In genomic region chr14:55540067-55540786, GRCm38 (mm10) we compare ENCODE assay signal across 8 mouse cellular contexts. TPM values are rescaled to one million over a fixed set of nuclear protein-coding genes. Genes with fewer than 3 reads are reported as not detected.
DNase-seq lines count a peak whose midpoint lies in the region; ATAC-seq and TF ChIP-seq lines count a peak whose summit lies in the region.

TSS of gene Pck2 (plus strand) at chr14:55540266.

- peak within 1 kb of the TSS; percentile 78 for H3K4me3 ChIP-seq in G1E (ENCODE audit: low read depth, low read length)
- peak within 1 kb of the TSS; percentile 49 for H3K4me3 ChIP-seq in forebrain, embryonic 14.5 days (ENCODE audit: low read depth, low read length)
- H3K4me3 ChIP-seq in lung, adult 2 months (replicated peaks; ENCODE audit: extremely low read depth, low read depth, low read length): peak within 1 kb of the TSS; percentile 96
- H3K4me3 ChIP-seq in neural tube, embryonic 15.5 days (replicated peaks): peak within 1 kb of the TSS; percentile 59

- peaks cover 39% of the 10 kb centered on the region for H3K4me1 ChIP-seq in G1E (ENCODE audit: insufficient read depth, low read depth, low read length)
- H3K4me1 ChIP-seq in forebrain, embryonic 14.5 days (ENCODE audit: control insufficient read depth, insufficient read depth, low read length): peaks cover 23% of the 10 kb centered on the region
- H3K4me1 ChIP-seq in lung, adult 2 months (ENCODE audit: control insufficient read depth, insufficient read depth, low read length): 0 out of 2 replicates have a peak, but pooled peaks cover 3% of the 10 kb centered on the region
- H3K4me1 ChIP-seq in neural tube, embryonic 15.5 days: peaks cover 32% of the 10 kb centered on the region

- TF ChIP-seq CTCF in G1E (IDR thresholded peaks at IDR 0.05; ENCODE audit: low read depth, low read length): no peak
- no peak for TF ChIP-seq CTCF in lung, adult 2 months (IDR thresholded peaks at IDR 0.05; ENCODE audit: insufficient read depth, low read length)

- peak; percentile 93 for ATAC-seq in G1E (ENCODE audit: extremely low read depth, insufficient number of reproducible peaks, low FRiP score, poor library complexity, severe bottlenecking)
- ATAC-seq in cerebellum, adult (ENCODE audit: insufficient number of reproducible peaks, low FRiP score, low TSS enrichment): peak; percentile 93
- peak; percentile 79 for ATAC-seq in forebrain, embryonic 14.5 days
- peak; percentile 86 for ATAC-seq in neural tube, embryonic 15.5 days (ENCODE audit: low FRiP score)

- peak; percentile 89; the same call in 1 of the 2 replicates for TF ChIP-seq POLR2A in lung, adult 2 months (IDR thresholded peaks at IDR 0.05; ENCODE audit: borderline replicate concordance, extremely low read depth, low read depth, low read length)

- H3K9ac ChIP-seq in forebrain, embryonic 14.5 days (ENCODE audit: low read length): peak within 1 kb of the TSS; percentile 80
- H3K9ac ChIP-seq in neural tube, embryonic 15.5 days (replicated peaks): peak within 1 kb of the TSS; percentile 76

- peak; percentile 93 for DNase-seq in G1E (ENCODE audit: low spot score)
- DNase-seq in forebrain, embryonic 14.5 days (ENCODE audit: low spot score): peak; percentile 76
- peak; percentile 88 to 91 for DNase-seq in heart, postnatal 10 days
- DNase-seq in large intestine, adult 2 months (ENCODE audit: low read depth, low spot score): peak; percentile 67
- DNase-seq in lung, adult 2 months: peak; percentile 79
- peak; percentile 35 for DNase-seq in thymus, postnatal 14 days

- H3K36me3 ChIP-seq in G1E (replicated peaks): peaks cover 37% of the 10 kb centered on the region
- peaks cover 7% of the 10 kb centered on the region; the same call in 1 of the 2 replicates for H3K36me3 ChIP-seq in forebrain, embryonic 14.5 days (ENCODE audit: control insufficient read depth, insufficient read depth, low read length)
- H3K36me3 ChIP-seq in neural tube, embryonic 15.5 days: peaks cover 20% of the 10 kb centered on the region

- 1% methylated on average over 32 of the region's 32 CpGs for WGBS in forebrain, embryonic 14.5 days
- under 1% methylated on average over 32 of the region's 32 CpGs for WGBS in large intestine, adult 2 months
- WGBS in lung, adult 2 months: under 1% methylated on average over 32 of the region's 32 CpGs
- WGBS in neural tube, embryonic 15.5 days: under 1% methylated on average over 32 of the region's 32 CpGs

- H3K27me3 ChIP-seq in G1E (ENCODE audit: insufficient read depth, low read length): peaks cover 6% of the 10 kb centered on the region
- no peaks in the 10 kb centered on the region for H3K27me3 ChIP-seq in forebrain, embryonic 14.5 days (replicated peaks; ENCODE audit: control insufficient read depth, insufficient read depth, low read length)
- H3K27me3 ChIP-seq in neural tube, embryonic 15.5 days (replicated peaks): 0 out of 2 replicates have a peak, but pooled peaks cover 2% of the 10 kb centered on the region

- peak within 1 kb of the TSS; percentile 86 for H3K27ac ChIP-seq in forebrain, embryonic 14.5 days (ENCODE audit: low read depth, low read length)
- peak within 1 kb of the TSS; percentile 93 for H3K27ac ChIP-seq in neural tube, embryonic 15.5 days (replicated peaks)

- intact Hi-C loops in heart, postnatal 10 days (cut with DNase I): no loop called here

- H3K4me2 ChIP-seq in forebrain, embryonic 14.5 days (ENCODE audit: low read length): peak within 1 kb of the TSS; percentile 91
- peak within 1 kb of the TSS; percentile 80 for H3K4me2 ChIP-seq in neural tube, embryonic 15.5 days

- H3K9me3 ChIP-seq in G1E (replicated peaks): no peaks in the 10 kb centered on the region
- H3K9me3 ChIP-seq in forebrain, embryonic 14.5 days (replicated peaks; ENCODE audit: control insufficient read depth, low read length): no peaks in the 10 kb centered on the region
- no peaks in the 10 kb centered on the region for H3K9me3 ChIP-seq in neural tube, embryonic 15.5 days (replicated peaks)

RNA-seq across cellular contexts. Expression of gene Pck2, which starts in this region (rescaled TPM):
- total RNA-seq in G1E (2014; fragmentation: Nextera tagmentation) (9.5 and 33.6 TPM in 2 replicates), G1E (2017) (9.9 and 10.7 TPM in 2 replicates)
- 23.9 and 34.9 TPM in 2 replicates for polyA plus RNA-seq in G1E (2012)
- polyA plus RNA-seq in forebrain, embryonic 14.5 days (2014; fragmentation: Nextera tagmentation; extraction: Ambion mirVana): 10.7 and 11.6 TPM in 2 replicates
- 10 to 100 TPM; 23.3 to 24.1 TPM for total RNA-seq in heart, postnatal 10 days (2021)
- polyA plus RNA-seq in large intestine, adult 2 months (2012; rRNA removed): 30.9 and 33.5 TPM in 2 replicates
- 31.6 and 34.1 TPM in 2 replicates for polyA plus RNA-seq in lung, adult 2 months (2012; rRNA removed)
- polyA plus RNA-seq in neural tube, embryonic 15.5 days (2015; fragmentation: Nextera tagmentation; extraction: Ambion mirVana): 30.5 and 30.9 TPM in 2 replicates

Comparison
In these comparisons a context has a peak if more than half of its experiments do, and no peak if none do; other contexts are left out.
1. Peak in every context shown above with its lines: DNase-seq, ATAC-seq, H3K4me3 ChIP-seq and H3K27ac ChIP-seq.
2. DNase-seq: peak in every context shown above with its lines; median percentile 93 in G1E; 90 in heart, postnatal 10 days; 79 in lung, adult 2 months; 76 in forebrain, embryonic 14.5 days; 67 in large intestine, adult 2 months; 35 in thymus, postnatal 14 days.